Mouse (Mus musculus): Measurements from ENCODE around the gene Ints4.

The Ints4 gene

GRCm38 (mm10) chr7:97536571-97536970 lies 55.8 kb downstream of the Ints4 start:
- DNase-seq (ENCODE audit: low read depth) = no peak

- DNase-seq (ENCODE audit: low read depth) = no peak
Observed at GRCm38 (mm10) chr7:97546462-97546861, 65.7 kb downstream of the Ints4 start.

GRCm38 (mm10) chr7:97549301-97549700 lies 68.5 kb downstream of the Ints4 start:
- no peak for DNase-seq (ENCODE audit: low read depth)

GRCm38 (mm10) chr7:97550673-97551072 lies 69.9 kb downstream of the Ints4 start:
- no peak for DNase-seq (ENCODE audit: low read depth)

GRCm38 (mm10) chr7:97563576-97563975 lies 82.8 kb downstream of the Ints4 start:
- DNase-seq (ENCODE audit: low read depth) = no peak

GRCm38 (mm10) chr7:97569372-97569771 lies 88.6 kb downstream of the Ints4 start:
- no peak for DNase-seq (ENCODE audit: low read depth)

GRCm38 (mm10) chr7:97570389-97570788 lies 89.6 kb downstream of the Ints4 start:
- DNase-seq (ENCODE audit: low read depth) = no peak

GRCm38 (mm10) chr7:97578361-97579066 lies 97.8 kb downstream of the Ints4 start:
- DNase-seq (ENCODE audit: low read depth) = no peak

- peak; percentile 87 for DNase-seq (ENCODE audit: low read depth)
Observed at GRCm38 (mm10) chr7:97579067-97579975, 98.6 kb downstream of the Ints4 start, which contains the start of the genes Aamdc and Rsf1. Gene Aamdc (minus strand): TSS chr7:97579497. Gene Rsf1 (plus strand): TSS chr7:97579889.

GRCm38 (mm10) chr7:97579976-97580842 lies 99.5 kb downstream of the Ints4 start:
- DNase-seq (ENCODE audit: low read depth) = no peak

- peak; percentile 76 for DNase-seq (ENCODE audit: low read depth)
Observed at GRCm38 (mm10) chr7:97580843-97581214, 100.1 kb downstream of the Ints4 start.

GRCm38 (mm10) chr7:97588506-97588905 lies 107.8 kb downstream of the Ints4 start:
- DNase-seq (ENCODE audit: low read depth) = no peak

GRCm38 (mm10) chr7:97590488-97590887 lies 109.7 kb downstream of the Ints4 start:
- DNase-seq (ENCODE audit: low read depth) = no peak

Data from c-Kit-positive CD71-positive TER-119-negative erythroid progenitor cells, embryonic 14.5 days (primary cell).